In the genomic region with DNA sequence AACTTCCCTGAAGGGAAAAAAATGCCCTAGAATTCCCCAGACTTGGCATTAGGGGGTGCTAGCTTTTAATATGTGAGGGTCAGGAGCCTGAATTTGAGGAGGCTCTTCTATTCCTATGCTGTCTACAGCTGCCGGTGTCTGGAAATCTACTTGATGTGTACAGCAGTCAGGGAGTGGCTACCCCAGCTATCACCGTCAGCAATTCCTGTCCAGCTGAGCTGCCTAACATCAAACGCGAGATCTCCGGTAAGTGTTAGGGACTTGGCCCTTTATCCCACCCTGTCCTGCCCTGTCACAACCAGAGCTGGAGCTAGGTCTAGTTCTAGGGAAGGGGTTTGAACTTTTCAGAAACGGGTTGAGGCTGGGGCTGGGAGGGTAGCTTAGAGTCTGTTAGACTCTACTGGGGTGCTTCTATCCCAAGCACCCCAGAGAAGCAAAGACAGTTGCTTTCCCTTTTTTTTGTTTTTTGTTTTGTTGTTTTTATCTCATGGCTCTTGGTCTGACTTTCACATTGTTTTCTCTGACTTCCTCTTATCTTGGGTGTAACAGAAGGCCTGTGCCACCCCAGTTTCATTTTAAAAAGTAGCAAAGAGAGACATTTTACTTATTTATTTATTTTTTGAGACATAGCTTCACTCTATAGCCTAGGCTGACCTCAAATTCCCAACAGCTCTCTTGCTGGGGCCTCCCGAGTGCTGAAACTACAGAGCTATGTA, we compare ENCODE assay signal across 38 mouse cellular contexts. TPM values are rescaled to one million over a fixed set of nuclear protein-coding genes. Genes with fewer than 3 reads are reported as not detected.
DNase-seq lines count a peak whose midpoint lies in the region; ATAC-seq lines count a peak whose summit lies in the region.
"Had no signal": no experiment of that assay in that cellular context is flagged by ENCODE, and none has a peak within 500 bp of the region (broad histone marks: within the 10 kb centered on the region; RNA-seq: fewer than 3 reads in every experiment).

No protein-coding gene starts in this region.

- H3K4me3 ChIP-seq in liver, embryonic 13.5 days (replicated peaks) = no peak overlapping the region
- H3K4me3 ChIP-seq in intestine, embryonic 16.5 days (ENCODE audit: low read length) = no peak overlapping the region
- H3K4me3 ChIP-seq: heart, adult 2 months; hindbrain, embryonic 10.5 days; hindbrain, embryonic 15.5 days; limb, embryonic 10.5 days; limb, embryonic 15.5 days; lung, embryonic 15.5 days; midbrain, embryonic 12.5 days; neural tube, embryonic 13.5 days had no signal

- H3K36me3 ChIP-seq in liver, embryonic 13.5 days = peaks cover 53% of the 10 kb centered on the region
- peaks cover 5% of the 10 kb centered on the region for H3K36me3 ChIP-seq in intestine, embryonic 16.5 days (ENCODE audit: control insufficient read depth, insufficient read depth, low read length)

- no peak overlapping the region; the same call in 1 of the 2 replicates for H3K9ac ChIP-seq in liver, embryonic 13.5 days
- no peak overlapping the region for H3K9ac ChIP-seq in intestine, embryonic 16.5 days (ENCODE audit: low read depth, low read length)
- H3K9ac ChIP-seq: hindbrain, embryonic 15.5 days; limb, embryonic 15.5 days; lung, embryonic 15.5 days; midbrain, embryonic 12.5 days; neural tube, embryonic 13.5 days had no signal

- peak overlapping the region; percentile 24 for H3K4me2 ChIP-seq in liver, embryonic 13.5 days
- H3K4me2 ChIP-seq in intestine, embryonic 16.5 days (ENCODE audit: low read depth, low read length) = no peak overlapping the region
- H3K4me2 ChIP-seq: hindbrain, embryonic 15.5 days; limb, embryonic 15.5 days; lung, embryonic 15.5 days; midbrain, embryonic 12.5 days; neural tube, embryonic 13.5 days had no signal

- H3K4me1 ChIP-seq in liver, embryonic 13.5 days (replicated peaks) = peaks cover 35% of the 10 kb centered on the region
- peaks cover 12% of the 10 kb centered on the region for H3K4me1 ChIP-seq in intestine, embryonic 16.5 days (ENCODE audit: control insufficient read depth, insufficient read depth, low read length)

- 51% methylated on average over 7 of the region's 7 CpGs for WGBS in liver, embryonic 13.5 days (ENCODE audit: insufficient replicate concordance)
- WGBS in intestine, embryonic 16.5 days = 87% methylated on average over 7 of the region's 7 CpGs

- ATAC-seq in erythroblast, adult 5-6 weeks (replicated peaks; ENCODE audit: low FRiP score, poor library complexity, severe bottlenecking) = peak; percentile 58; the same call in 1 of the 2 replicates
- peak; percentile 52; the same call in 1 of the 2 replicates for ATAC-seq in liver, embryonic 13.5 days (ENCODE audit: low read depth)
- ATAC-seq in megakaryocyte progenitor cell, adult 5-6 weeks (replicated peaks; ENCODE audit: poor library complexity) = peak; percentile 67
- no peak for ATAC-seq in intestine, embryonic 16.5 days
- ATAC-seq: forebrain, embryonic 14.5 days had no signal

- H3K9me3 ChIP-seq in liver, embryonic 13.5 days (replicated peaks) = no peaks in the 10 kb centered on the region
- no peaks in the 10 kb centered on the region for H3K9me3 ChIP-seq in intestine, embryonic 16.5 days (ENCODE audit: control insufficient read depth, low read length)
- H3K9me3 ChIP-seq: hindbrain, embryonic 15.5 days; limb, embryonic 10.5 days; limb, embryonic 15.5 days; lung, embryonic 15.5 days; midbrain, embryonic 12.5 days; neural tube, embryonic 13.5 days had no signal

- H3K27me3 ChIP-seq in liver, embryonic 13.5 days = no peaks in the 10 kb centered on the region
- no peaks in the 10 kb centered on the region for H3K27me3 ChIP-seq in intestine, embryonic 16.5 days (replicated peaks; ENCODE audit: control insufficient read depth, insufficient read depth, low read length)
- H3K27me3 ChIP-seq: CH12.LX; hindbrain, embryonic 15.5 days; limb, embryonic 15.5 days; lung, embryonic 15.5 days; midbrain, embryonic 12.5 days; neural tube, embryonic 13.5 days had no signal

- DNase-seq in heart, adult 11 months = peak; percentile 37
- DNase-seq in heart, adult 18-20 months = no peak
- DNase-seq in liver, embryonic 13.5 days = no peak
- DNase-seq in urinary bladder, postnatal 10 days (ENCODE audit: low spot score) = no peak
- no peak for DNase-seq in thymus, postnatal 4 days
- DNase-seq: adrenal gland, postnatal 25 days; cerebellum, adult 18-20 months; cerebellum, postnatal 10 days; gastrocnemius, postnatal 25 days; heart, adult 2 months; heart, postnatal 14 days; kidney, adult 2 months; kidney, postnatal 4 days; retina, postnatal 1 day; right cerebral cortex, postnatal 14 days; spleen, adult 18-20 months; thymus, adult 18-20 months; thymus, postnatal 25 days had no signal

- H3K27ac ChIP-seq in liver, embryonic 13.5 days = peak overlapping the region; percentile 71
- no peak overlapping the region for H3K27ac ChIP-seq in intestine, embryonic 16.5 days (ENCODE audit: low read length)
- H3K27ac ChIP-seq: heart, adult 2 months; hindbrain, embryonic 10.5 days; hindbrain, embryonic 15.5 days; kidney, postnatal 0 days; limb, embryonic 10.5 days; limb, embryonic 15.5 days; lung, embryonic 15.5 days; midbrain, embryonic 12.5 days; neural tube, embryonic 13.5 days; stomach, postnatal 0 days had no signal

RNA-seq across cellular contexts. Expression of gene Tfe3, which starts 7.1 kb away (rescaled TPM):
- 10 to 100 TPM; 12.6 to 13.0 TPM for total RNA-seq in heart, adult 18-20 months (2021)
- 16.1 and 20.2 TPM in 2 replicates for total RNA-seq in erythroblast, adult 5-6 weeks (2015; ENCODE audit: low replicate concordance)
- total RNA-seq in erythroblast, adult 5-6 weeks (2017; ENCODE audit: low replicate concordance) = 7.1 and 18.2 TPM in 2 replicates
- 8.9 and 10.1 TPM in 2 replicates for polyA plus RNA-seq in liver, embryonic 13.5 days (2015; fragmentation: Nextera tagmentation; extraction: Ambion mirVana)
- 12.2 and 14.6 TPM in 2 replicates for total RNA-seq in megakaryocyte progenitor cell, adult 5-6 weeks (2015)
- 4.6 and 7.1 TPM in 2 replicates for total RNA-seq in megakaryocyte progenitor cell, adult 5-6 weeks (2017)
- 19.2 and 21.2 TPM in 2 replicates for polyA plus RNA-seq in intestine, embryonic 16.5 days (2015; fragmentation: Nextera tagmentation; extraction: Ambion mirVana)

RNA-seq across cellular contexts. Expression of gene Ccdc120, which starts 18.8 kb away (rescaled TPM):
- under 1 TPM; 0.59 to 0.67 TPM for total RNA-seq in heart, adult 18-20 months (2021)
- not detected in 2 replicates for total RNA-seq in erythroblast, adult 5-6 weeks (2015; ENCODE audit: low replicate concordance)
- 1.8 TPM in 1 of 2 replicates, not detected in the other for total RNA-seq in erythroblast, adult 5-6 weeks (2017; ENCODE audit: low replicate concordance)
- polyA plus RNA-seq in liver, embryonic 13.5 days (2015; fragmentation: Nextera tagmentation; extraction: Ambion mirVana) = 1.7 TPM in 2 replicates
- total RNA-seq in megakaryocyte progenitor cell, adult 5-6 weeks (2015) = 0.88 and 1.2 TPM in 2 replicates
- total RNA-seq in megakaryocyte progenitor cell, adult 5-6 weeks (2017) = 0.33 and 1.1 TPM in 2 replicates
- 9.2 and 12.0 TPM in 2 replicates for polyA plus RNA-seq in intestine, embryonic 16.5 days (2015; fragmentation: Nextera tagmentation; extraction: Ambion mirVana)
- total RNA-seq: megakaryocyte, adult 5-6 weeks had no signal

RNA-seq across cellular contexts. Expression of gene Gripap1, which starts 20.1 kb away (rescaled TPM):
- total RNA-seq in heart, adult 18-20 months (2021) = 10 to 100 TPM; 20.5 to 22.9 TPM
- 146 and 177 TPM in 2 replicates for total RNA-seq in erythroblast, adult 5-6 weeks (2015; ENCODE audit: low replicate concordance)
- 200 and 207 TPM in 2 replicates for total RNA-seq in erythroblast, adult 5-6 weeks (2017; ENCODE audit: low replicate concordance)
- 30.6 and 32.3 TPM in 2 replicates for polyA plus RNA-seq in liver, embryonic 13.5 days (2015; fragmentation: Nextera tagmentation; extraction: Ambion mirVana)
- total RNA-seq in megakaryocyte progenitor cell, adult 5-6 weeks (2015) = 34.4 and 34.9 TPM in 2 replicates
- total RNA-seq in megakaryocyte progenitor cell, adult 5-6 weeks (2017) = 48.6 and 69.7 TPM in 2 replicates
- polyA plus RNA-seq in intestine, embryonic 16.5 days (2015; fragmentation: Nextera tagmentation; extraction: Ambion mirVana) = 36.6 and 37.5 TPM in 2 replicates

RNA-seq across cellular contexts. Expression of gene Praf2, which starts 41.2 kb away (rescaled TPM):
- total RNA-seq in heart, adult 18-20 months (2021) = 1 to 10 TPM; 5.1 to 5.3 TPM
- total RNA-seq in erythroblast, adult 5-6 weeks (2015; ENCODE audit: low replicate concordance) = 4.8 and 10.0 TPM in 2 replicates
- total RNA-seq in erythroblast, adult 5-6 weeks (2017; ENCODE audit: low replicate concordance) = 1.5 and 2.8 TPM in 2 replicates
- 8.3 and 9.1 TPM in 2 replicates for polyA plus RNA-seq in liver, embryonic 13.5 days (2015; fragmentation: Nextera tagmentation; extraction: Ambion mirVana)
- total RNA-seq in megakaryocyte progenitor cell, adult 5-6 weeks (2015) = 11.1 and 15.3 TPM in 2 replicates
- total RNA-seq in megakaryocyte progenitor cell, adult 5-6 weeks (2017) = 3.4 and 4.9 TPM in 2 replicates
- 59.7 and 60.8 TPM in 2 replicates for polyA plus RNA-seq in intestine, embryonic 16.5 days (2015; fragmentation: Nextera tagmentation; extraction: Ambion mirVana)

RNA-seq across cellular contexts. Expression of gene Gm45208, which starts 47.4 kb away (rescaled TPM):
- not detected for total RNA-seq in heart, adult 18-20 months (2021)
- not detected in 2 replicates for total RNA-seq in erythroblast, adult 5-6 weeks (2015; ENCODE audit: low replicate concordance)
- not detected in 2 replicates for total RNA-seq in erythroblast, adult 5-6 weeks (2017; ENCODE audit: low replicate concordance)
- 0.25 TPM in 1 of 2 replicates, not detected in the other for polyA plus RNA-seq in liver, embryonic 13.5 days (2015; fragmentation: Nextera tagmentation; extraction: Ambion mirVana)
- 0.59 TPM in 1 of 2 replicates, not detected in the other for total RNA-seq in megakaryocyte progenitor cell, adult 5-6 weeks (2015)
- not detected in 2 replicates for total RNA-seq in megakaryocyte progenitor cell, adult 5-6 weeks (2017)
- polyA plus RNA-seq in intestine, embryonic 16.5 days (2015; fragmentation: Nextera tagmentation; extraction: Ambion mirVana) = 0.37 TPM in 1 of 2 replicates, not detected in the other
- total RNA-seq: adrenal gland, postnatal 25 days; gastrocnemius, postnatal 25 days; heart, postnatal 14 days; layer of hippocampus, adult 8-10 months; layer of hippocampus, postnatal 25 days; megakaryocyte, adult 5-6 weeks had no signal
- polyA plus RNA-seq: embryonic facial prominence, embryonic 14.5 days; forebrain, embryonic 14.5 days; heart, embryonic 14.5 days; hindbrain, embryonic 10.5 days; hindbrain, embryonic 15.5 days; intestine, embryonic 14.5 days; limb, embryonic 10.5 days; limb, embryonic 15.5 days; lung, embryonic 15.5 days; midbrain, embryonic 12.5 days; neural tube, embryonic 13.5 days; stomach, postnatal 0 days had no signal
